Comparison of ENCODE assay signal across 25 mouse cellular contexts in genomic region chr5:97582509-97582908, GRCm38 (mm10).
A peak's percentile ranks its signal among the peaks of the same experiment; 100 is the strongest.
DNase-seq lines count a peak whose midpoint lies in the region; ATAC-seq and TF ChIP-seq lines count a peak whose summit lies in the region.
"Had no signal": no experiment of that assay in that cellular context is flagged by ENCODE, and none has a peak within 500 bp of the region (broad histone marks: within the 10 kb centered on the region; RNA-seq: fewer than 3 reads in every experiment).

No protein-coding gene starts in this region.

- WGBS in forebrain, embryonic 12.5 days = 27% methylated on average over 2 of the region's 2 CpGs
- 12% methylated on average over 2 of the region's 2 CpGs for WGBS in forebrain, postnatal 0 days
- 62% methylated on average over 2 of the region's 2 CpGs for WGBS in hindbrain, embryonic 13.5 days
- WGBS in hindbrain, postnatal 0 days = 15% methylated on average over 2 of the region's 2 CpGs
- WGBS in midbrain, postnatal 0 days = 81% methylated on average over 2 of the region's 2 CpGs
- WGBS in midbrain, embryonic 15.5 days = 65% methylated on average over 2 of the region's 2 CpGs
- 26% methylated on average over 2 of the region's 2 CpGs for WGBS in neural tube, embryonic 15.5 days

- DNase-seq in forebrain, postnatal 0 days = no peak
- no peak for DNase-seq in hindbrain, postnatal 0 days (ENCODE audit: low spot score)
- DNase-seq in midbrain, postnatal 0 days (ENCODE audit: low spot score) = peak; percentile 21
- DNase-seq: adrenal gland, adult 8-10 months; adrenal gland, postnatal 36 days; B cell, adult 2 months; cerebellum, adult 11 months; cerebellum, adult 8-10 months; cerebellum, postnatal 14 days; embryo, embryonic 11 days; gastrocnemius, postnatal 10 days; heart, adult 18-20 months; heart, postnatal 10 days; heart, postnatal 4 days had no signal

- H3K9ac ChIP-seq in forebrain, embryonic 12.5 days = no peak overlapping the region
- H3K9ac ChIP-seq in forebrain, postnatal 0 days = no peak overlapping the region
- no peak overlapping the region for H3K9ac ChIP-seq in hindbrain, embryonic 13.5 days
- H3K9ac ChIP-seq in hindbrain, postnatal 0 days (replicated peaks; ENCODE audit: low read length) = no peak overlapping the region
- H3K9ac ChIP-seq in midbrain, postnatal 0 days (replicated peaks; ENCODE audit: low read length, poor library complexity, severe bottlenecking) = no peak overlapping the region
- no peak overlapping the region for H3K9ac ChIP-seq in midbrain, embryonic 15.5 days
- no peak overlapping the region for H3K9ac ChIP-seq in neural tube, embryonic 15.5 days (replicated peaks)
- H3K9ac ChIP-seq: embryonic facial prominence, embryonic 15.5 days had no signal

- no peaks in the 10 kb centered on the region for H3K9me3 ChIP-seq in forebrain, embryonic 12.5 days
- no peaks in the 10 kb centered on the region for H3K9me3 ChIP-seq in forebrain, postnatal 0 days (ENCODE audit: low read length)
- H3K9me3 ChIP-seq in hindbrain, embryonic 13.5 days = no peaks in the 10 kb centered on the region
- H3K9me3 ChIP-seq in hindbrain, postnatal 0 days (ENCODE audit: low read length) = no peaks in the 10 kb centered on the region
- H3K9me3 ChIP-seq in midbrain, postnatal 0 days (ENCODE audit: low read length) = no peaks in the 10 kb centered on the region
- no peaks in the 10 kb centered on the region for H3K9me3 ChIP-seq in midbrain, embryonic 15.5 days
- H3K9me3 ChIP-seq in neural tube, embryonic 15.5 days (replicated peaks) = no peaks in the 10 kb centered on the region
- H3K9me3 ChIP-seq: embryonic facial prominence, embryonic 15.5 days; G1E; heart, embryonic 10.5 days had no signal

- H3K4me3 ChIP-seq in forebrain, embryonic 12.5 days (replicated peaks) = no peak overlapping the region
- H3K4me3 ChIP-seq in forebrain, postnatal 0 days (ENCODE audit: low read depth, low read length) = no peak overlapping the region
- H3K4me3 ChIP-seq in hindbrain, embryonic 13.5 days = no peak overlapping the region
- no peak overlapping the region for H3K4me3 ChIP-seq in hindbrain, postnatal 0 days (ENCODE audit: low read length)
- H3K4me3 ChIP-seq in midbrain, postnatal 0 days (ENCODE audit: low read depth, low read length) = no peak overlapping the region
- no peak overlapping the region for H3K4me3 ChIP-seq in midbrain, embryonic 15.5 days
- no peak overlapping the region for H3K4me3 ChIP-seq in neural tube, embryonic 15.5 days (replicated peaks)
- H3K4me3 ChIP-seq: embryonic facial prominence, embryonic 15.5 days; erythroblast, embryonic 14.5 days; heart, embryonic 10.5 days had no signal

- H3K36me3 ChIP-seq in forebrain, embryonic 12.5 days (replicated peaks) = no peaks in the 10 kb centered on the region
- H3K36me3 ChIP-seq in forebrain, postnatal 0 days (ENCODE audit: insufficient read depth) = no peaks in the 10 kb centered on the region
- H3K36me3 ChIP-seq in hindbrain, embryonic 13.5 days = no peaks in the 10 kb centered on the region
- H3K36me3 ChIP-seq in hindbrain, postnatal 0 days (ENCODE audit: insufficient read depth, low read length) = no peaks in the 10 kb centered on the region
- H3K36me3 ChIP-seq in midbrain, postnatal 0 days (ENCODE audit: insufficient read depth, low read length) = no peaks in the 10 kb centered on the region
- H3K36me3 ChIP-seq in midbrain, embryonic 15.5 days (replicated peaks) = no peaks in the 10 kb centered on the region
- H3K36me3 ChIP-seq in neural tube, embryonic 15.5 days = no peaks in the 10 kb centered on the region
- H3K36me3 ChIP-seq: embryonic facial prominence, embryonic 15.5 days; G1E; heart, embryonic 10.5 days had no signal

- H3K27ac ChIP-seq in forebrain, embryonic 12.5 days = no peak overlapping the region
- no peak overlapping the region for H3K27ac ChIP-seq in forebrain, postnatal 0 days (ENCODE audit: low read depth, low read length)
- H3K27ac ChIP-seq in hindbrain, embryonic 13.5 days = no peak overlapping the region
- no peak overlapping the region for H3K27ac ChIP-seq in hindbrain, postnatal 0 days
- no peak overlapping the region for H3K27ac ChIP-seq in midbrain, postnatal 0 days (ENCODE audit: low read depth, low read length)
- no peak overlapping the region for H3K27ac ChIP-seq in midbrain, embryonic 15.5 days
- no peak overlapping the region for H3K27ac ChIP-seq in neural tube, embryonic 15.5 days (replicated peaks)
- H3K27ac ChIP-seq: embryonic facial prominence, embryonic 15.5 days; heart, embryonic 10.5 days had no signal

- H3K4me1 ChIP-seq in forebrain, embryonic 12.5 days = no peaks in the 10 kb centered on the region
- no peaks in the 10 kb centered on the region for H3K4me1 ChIP-seq in forebrain, postnatal 0 days (ENCODE audit: insufficient read depth)
- H3K4me1 ChIP-seq in hindbrain, embryonic 13.5 days (replicated peaks) = no peaks in the 10 kb centered on the region
- H3K4me1 ChIP-seq in hindbrain, postnatal 0 days (ENCODE audit: insufficient read depth, low read length) = no peaks in the 10 kb centered on the region
- H3K4me1 ChIP-seq in midbrain, postnatal 0 days (ENCODE audit: insufficient read depth, low read length) = no peaks in the 10 kb centered on the region
- no peaks in the 10 kb centered on the region for H3K4me1 ChIP-seq in midbrain, embryonic 15.5 days
- H3K4me1 ChIP-seq in neural tube, embryonic 15.5 days = no peaks in the 10 kb centered on the region
- H3K4me1 ChIP-seq: embryonic facial prominence, embryonic 15.5 days; heart, embryonic 10.5 days had no signal

- TF ChIP-seq CTCF in forebrain, postnatal 0 days (IDR thresholded peaks at IDR 0.05; ENCODE audit: low read depth) = no peak
- no peak for TF ChIP-seq CTCF in hindbrain, postnatal 0 days (IDR thresholded peaks at IDR 0.05; ENCODE audit: low read depth)
- TF ChIP-seq CTCF in midbrain, postnatal 0 days (IDR thresholded peaks at IDR 0.05) = no peak

- peak; percentile 67; the same call in 1 of the 2 replicates for ATAC-seq in forebrain, embryonic 12.5 days (ENCODE audit: low FRiP score)
- no peak for ATAC-seq in forebrain, postnatal 0 days
- ATAC-seq in hindbrain, embryonic 13.5 days (ENCODE audit: low FRiP score) = 0 out of 2 replicates have a peak, but pooled peaks have one; percentile 36
- no peak for ATAC-seq in hindbrain, postnatal 0 days
- ATAC-seq in midbrain, postnatal 0 days (ENCODE audit: low FRiP score) = no peak
- no peak for ATAC-seq in midbrain, embryonic 15.5 days (replicated peaks)
- ATAC-seq in neural tube, embryonic 15.5 days (ENCODE audit: low FRiP score) = peak; percentile 88
- ATAC-seq: CD4-positive, CD25-positive, alpha-beta regulatory T cell, adult 4 months; inflammation-experienced regulatory T-cells, adult 6 months; intestine, postnatal 0 days had no signal

- no peak overlapping the region for H3K4me2 ChIP-seq in forebrain, embryonic 12.5 days
- H3K4me2 ChIP-seq in forebrain, postnatal 0 days (ENCODE audit: low read depth) = no peak overlapping the region
- no peak overlapping the region for H3K4me2 ChIP-seq in hindbrain, embryonic 13.5 days
- no peak overlapping the region for H3K4me2 ChIP-seq in hindbrain, postnatal 0 days (ENCODE audit: low read depth, low read length)
- no peak overlapping the region for H3K4me2 ChIP-seq in midbrain, postnatal 0 days (ENCODE audit: low read depth, low read length, poor library complexity, severe bottlenecking)
- no peak overlapping the region for H3K4me2 ChIP-seq in midbrain, embryonic 15.5 days
- no peak overlapping the region for H3K4me2 ChIP-seq in neural tube, embryonic 15.5 days
- H3K4me2 ChIP-seq: embryonic facial prominence, embryonic 15.5 days had no signal

- peaks cover 5% of the 10 kb centered on the region for H3K27me3 ChIP-seq in forebrain, embryonic 12.5 days
- no peaks in the 10 kb centered on the region for H3K27me3 ChIP-seq in forebrain, postnatal 0 days (ENCODE audit: insufficient read depth, low read length)
- H3K27me3 ChIP-seq in hindbrain, embryonic 13.5 days = no peaks in the 10 kb centered on the region
- H3K27me3 ChIP-seq in hindbrain, postnatal 0 days (ENCODE audit: insufficient read depth, low read length) = no peaks in the 10 kb centered on the region
- H3K27me3 ChIP-seq in midbrain, postnatal 0 days (ENCODE audit: insufficient read depth, low read length) = no peaks in the 10 kb centered on the region
- H3K27me3 ChIP-seq in midbrain, embryonic 15.5 days (replicated peaks) = no peaks in the 10 kb centered on the region
- no peaks in the 10 kb centered on the region for H3K27me3 ChIP-seq in neural tube, embryonic 15.5 days (replicated peaks)
- H3K27me3 ChIP-seq: embryonic facial prominence, embryonic 15.5 days had no signal

Comparison
In these comparisons a context has a peak if more than half of its experiments do, and no peak if none do; other contexts are left out.
1. ATAC-seq: peak in forebrain, embryonic 12.5 days (single experiment), hindbrain, embryonic 13.5 days (single experiment) and neural tube, embryonic 15.5 days (single experiment); none in forebrain, postnatal 0 days (single experiment), hindbrain, postnatal 0 days (single experiment), midbrain, postnatal 0 days (single experiment) and midbrain, embryonic 15.5 days (single experiment).